Mouse (Mus musculus): ENCODE results near the gene Abcf3.

DNA sequence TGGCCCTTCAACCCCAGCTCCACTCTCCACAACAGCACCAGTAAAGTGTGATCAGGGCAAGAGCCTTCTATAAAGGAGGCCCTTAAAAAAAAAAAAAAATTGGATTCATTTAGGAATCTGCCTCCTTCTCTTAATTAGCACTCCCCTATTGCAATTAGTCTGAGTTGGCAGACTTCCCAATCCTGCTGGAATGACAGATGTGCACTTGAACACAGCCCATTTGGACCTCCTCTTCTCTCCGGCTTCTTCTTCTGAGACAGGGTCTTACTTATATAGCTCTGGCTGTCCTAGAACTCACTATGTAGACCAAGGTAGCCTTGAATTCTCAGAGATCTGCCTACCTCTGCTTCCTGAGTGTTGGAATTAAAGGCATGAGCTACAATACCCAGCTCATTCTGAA lies 19.0 kb upstream of the Abcf3 start:
- TF ChIP-seq EP300 (IDR thresholded peaks at IDR 0.05; ENCODE audit: low read depth): no peak
- TF ChIP-seq CTCF (IDR thresholded peaks at IDR 0.05; ENCODE audit: low read depth): no peak
